Mouse (Mus musculus) cerebellum, postnatal 4 days (tissue): ENCODE measurements around the gene Adad2.

Experiments used
- DNase-seq, 2 experiments: peaks; one replicate each; pipeline ENCODE4 v3.0.0; 2022; ENCODE audit warnings: low spot score in 2 of 2, mixed read lengths in 1 of 2

The Adad2 gene

DNA sequence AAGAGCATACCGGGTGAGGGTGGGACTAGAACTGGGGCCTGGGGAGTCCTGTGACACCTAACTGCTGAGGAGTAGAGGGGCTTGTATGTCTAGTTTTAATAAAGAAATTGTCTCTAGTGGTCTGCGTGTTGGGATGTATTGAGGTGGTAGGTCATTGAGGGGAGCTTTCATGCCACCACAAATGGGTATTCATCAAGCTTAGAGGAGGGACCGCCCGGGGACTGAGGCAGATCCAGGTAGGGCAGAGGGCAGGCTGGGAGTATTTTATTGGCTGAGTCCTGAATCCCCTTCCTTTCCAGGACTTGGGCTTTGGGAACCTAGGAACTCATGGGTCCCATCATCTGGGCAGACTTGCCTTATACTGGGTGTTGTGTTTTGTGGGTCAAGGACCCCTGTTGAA, 4.3 kb downstream of the Adad2 start:
- no peak for DNase-seq

DNA sequence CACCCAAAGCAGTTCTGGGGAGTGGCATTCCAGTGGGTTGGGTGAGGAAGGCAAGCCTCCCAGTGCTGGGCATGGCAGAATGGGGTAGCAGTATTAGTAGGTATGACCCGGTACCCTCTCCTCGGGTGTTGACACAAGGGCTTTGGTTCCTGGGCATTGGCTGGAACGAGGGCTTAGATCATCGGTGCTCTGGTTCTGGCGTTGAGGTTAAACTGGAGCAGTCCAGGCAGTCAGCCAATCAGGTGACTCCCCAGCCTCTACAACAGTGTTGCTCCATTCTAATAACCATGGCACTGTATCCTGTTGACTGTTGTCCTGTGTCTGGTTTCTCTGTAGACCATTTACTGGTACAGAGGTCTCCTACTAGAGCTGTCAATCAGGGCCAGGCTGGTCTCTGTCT, 5.0 kb downstream of the Adad2 start:
- no peak for DNase-seq

DNA sequence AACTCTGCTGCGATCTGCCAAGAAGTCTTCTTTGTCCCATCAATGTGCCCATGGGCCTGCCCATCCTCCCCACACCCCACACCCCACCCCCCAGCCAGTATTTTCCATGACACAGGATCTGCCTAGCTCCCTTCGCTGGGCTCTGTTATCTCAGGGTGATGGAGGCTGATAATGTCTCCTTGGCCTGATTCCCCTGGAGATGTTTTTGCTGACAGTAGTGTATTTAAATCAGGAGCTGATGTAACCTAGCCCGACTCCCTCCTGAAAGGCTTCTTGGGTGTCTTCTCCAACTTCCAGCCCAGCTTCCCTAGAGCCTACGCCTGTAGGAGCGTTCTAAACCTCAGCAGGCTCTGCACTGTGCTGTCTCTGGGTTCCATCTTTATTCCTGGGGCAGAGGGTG, 6.3 kb downstream of the Adad2 start:
- DNase-seq: no peak

DNA sequence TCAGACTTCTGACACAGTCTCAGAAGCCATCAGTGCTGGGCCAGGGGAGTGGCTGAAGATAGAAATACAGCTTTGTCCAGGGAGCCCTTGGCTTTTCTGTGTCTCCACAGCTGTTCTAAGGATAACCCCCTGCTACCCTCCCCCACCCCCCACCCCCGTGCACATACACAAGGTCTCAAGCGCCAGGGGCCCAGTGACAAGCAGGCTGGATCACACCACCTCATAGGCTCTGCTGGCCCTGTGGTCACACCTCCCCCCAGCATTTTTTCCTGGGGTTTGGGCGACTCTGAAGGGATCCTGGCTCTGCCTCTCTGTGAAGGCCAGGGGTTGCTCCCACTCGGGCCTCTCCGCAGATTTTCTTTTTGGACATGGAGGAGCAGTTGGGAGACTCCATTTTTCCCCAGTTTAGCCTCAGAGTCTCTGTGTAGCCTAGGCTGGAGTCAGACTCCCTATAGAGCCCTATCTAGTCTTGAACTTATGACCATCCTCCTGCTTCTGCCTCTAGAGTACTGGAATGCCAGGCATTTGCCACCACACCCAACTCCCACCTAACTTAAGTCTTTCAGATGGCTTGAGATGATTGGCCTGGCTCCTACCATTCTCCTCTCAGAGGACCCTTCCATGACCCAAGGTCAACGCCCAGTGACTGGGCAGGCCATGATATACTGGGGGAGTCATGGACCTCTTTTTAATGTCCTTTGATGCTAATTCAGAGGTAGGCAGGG, 7.7 kb downstream of the Adad2 start:
- DNase-seq: no peak

DNA sequence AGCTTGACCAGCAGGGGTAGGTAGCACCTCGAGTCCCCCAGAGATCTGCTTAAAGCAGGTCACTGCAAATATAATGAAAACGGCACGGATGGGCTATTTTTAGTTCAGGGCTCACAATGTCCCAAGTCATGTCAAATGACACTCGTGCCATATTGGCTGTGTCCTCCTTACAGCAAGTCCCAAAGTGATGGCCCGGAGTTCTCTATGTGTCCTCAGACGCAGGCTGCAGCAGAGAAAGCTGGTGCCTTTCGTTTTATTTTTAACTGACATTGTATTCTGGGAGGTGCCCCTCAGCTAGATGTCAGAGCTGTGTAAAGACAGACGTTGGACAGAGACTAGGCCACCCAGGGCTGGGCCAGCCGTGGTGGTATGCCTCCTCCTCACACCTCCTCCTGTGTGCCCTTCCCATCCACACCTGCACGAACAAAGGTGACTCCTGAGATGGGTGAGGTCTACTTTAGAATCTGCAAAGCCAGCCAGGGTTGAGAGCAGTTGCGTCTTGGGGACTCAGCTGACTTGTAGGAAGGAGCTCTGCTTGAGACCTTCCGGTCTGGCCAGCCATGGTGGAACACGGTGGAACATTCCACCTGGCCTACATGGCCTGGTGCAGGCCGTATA, 8.4 kb downstream of the Adad2 start:
- DNase-seq: no peak

DNA sequence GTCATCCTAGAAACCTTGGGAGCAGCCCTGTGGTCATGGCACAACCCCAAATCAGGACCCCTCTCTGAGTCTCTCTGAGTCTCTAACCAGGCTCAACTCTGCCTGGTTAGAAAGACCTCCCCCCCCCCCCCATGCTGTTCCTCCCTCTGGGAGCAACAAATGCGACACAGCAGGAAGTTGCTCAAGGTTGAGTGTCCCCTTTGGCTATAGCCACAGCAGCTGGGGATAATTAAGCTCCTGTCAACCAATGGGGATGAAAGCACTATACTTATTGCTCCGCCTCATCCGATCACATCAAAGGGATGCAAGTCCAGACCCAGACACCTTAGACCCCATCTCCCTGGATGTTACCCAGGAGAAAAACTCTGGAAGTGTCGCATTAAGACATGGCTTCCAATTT, 10.0 kb downstream of the Adad2 start:
- no peak for DNase-seq

DNA sequence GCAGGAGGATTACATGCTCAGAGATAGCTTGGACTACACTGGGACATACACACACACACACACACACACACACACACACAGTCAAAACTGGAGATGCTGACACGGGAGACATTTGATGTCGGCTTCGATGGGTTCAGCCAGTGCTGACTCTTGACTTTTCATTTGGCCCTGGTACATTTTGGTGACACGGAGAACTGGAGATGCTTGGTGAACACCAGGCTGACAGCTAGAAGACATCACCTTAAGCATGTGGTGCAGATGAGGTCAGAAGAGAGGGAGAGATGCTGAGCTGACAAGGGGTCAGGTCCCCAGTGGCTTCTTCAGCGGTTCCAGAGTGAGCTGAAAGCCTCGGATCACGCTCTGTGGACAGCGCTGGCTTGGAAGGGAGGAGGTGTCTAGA, 10.5 kb downstream of the Adad2 start:
- DNase-seq: no peak

DNA sequence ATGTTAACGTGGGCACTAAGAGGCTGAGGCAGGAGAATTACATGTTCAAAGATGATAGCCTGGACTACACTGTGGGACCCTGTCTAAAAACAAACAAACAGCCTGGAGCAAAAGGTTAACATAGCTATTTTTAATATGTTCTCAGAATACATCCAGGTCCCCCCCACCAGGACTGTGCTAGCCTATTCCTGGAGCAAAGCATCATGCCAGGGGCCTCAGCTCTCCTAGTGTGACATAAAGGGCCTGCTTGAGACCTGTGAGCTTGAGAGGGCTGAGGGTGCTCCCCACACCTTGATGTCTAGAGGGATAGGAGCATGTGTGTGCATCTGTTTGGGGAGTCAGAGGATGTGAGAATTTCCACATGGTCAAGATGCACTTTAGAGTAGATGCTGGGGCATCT, 11.2 kb downstream of the Adad2 start:
- no peak for DNase-seq

DNA sequence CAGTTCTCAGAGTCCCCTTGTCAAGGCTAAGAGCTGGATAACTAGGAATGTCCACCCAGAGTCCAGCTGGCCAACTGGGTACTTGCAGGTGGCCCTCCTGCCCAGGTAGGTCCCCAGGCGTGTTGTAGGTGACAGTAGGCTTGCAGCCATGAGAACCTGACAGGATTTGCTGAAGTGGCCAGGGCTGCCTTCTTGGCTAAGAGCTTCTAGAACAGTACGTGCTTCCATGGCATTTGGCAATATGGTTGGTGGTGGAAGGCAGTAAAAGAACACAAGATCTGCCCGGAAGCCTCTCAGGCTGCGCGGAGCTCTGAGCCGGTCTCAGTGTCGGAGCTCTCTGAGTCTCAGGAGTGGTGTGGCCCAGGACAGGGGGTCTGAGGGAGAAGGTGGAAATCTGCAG, 12.4 kb downstream of the Adad2 start:
- DNase-seq: no peak

DNA sequence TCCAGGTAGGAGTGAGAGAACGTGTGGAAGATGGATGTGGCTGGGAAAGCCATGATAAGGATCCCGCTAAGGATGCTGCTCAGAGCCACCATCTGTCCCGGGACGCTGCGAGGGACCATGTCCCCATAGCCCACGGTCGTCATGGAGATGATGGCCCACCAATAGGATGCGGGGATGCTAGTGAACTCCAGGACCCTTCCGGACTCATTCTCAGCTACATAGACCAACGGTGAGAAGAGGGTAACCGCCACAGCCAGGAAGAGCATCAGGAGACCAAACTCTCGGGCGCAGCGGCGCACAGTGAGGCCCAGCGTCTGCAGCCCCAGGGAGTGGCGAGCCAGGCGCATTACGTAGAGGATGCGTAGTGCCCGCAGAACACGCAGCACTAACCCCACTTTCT, 13.2 kb downstream of the Adad2 start:
- DNase-seq: no peak

DNA sequence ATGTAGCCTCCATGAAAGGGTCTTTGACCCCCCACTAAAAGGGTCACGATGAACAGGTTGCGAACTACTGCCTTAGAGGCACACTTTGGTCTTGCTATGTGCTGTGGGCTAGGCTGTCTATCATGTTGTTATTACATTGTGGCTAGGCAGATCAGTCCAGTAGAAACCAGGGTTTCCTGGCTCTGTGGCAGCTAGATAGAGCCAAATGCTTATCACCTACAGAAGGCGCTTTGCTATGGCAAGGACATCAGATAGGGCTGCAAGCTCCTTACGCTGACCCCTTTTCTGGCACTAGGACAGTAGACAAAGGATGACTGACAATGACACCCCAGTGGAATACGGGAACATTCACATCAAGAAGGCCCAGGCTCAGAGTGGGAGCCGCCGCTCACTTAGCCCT, 14.7 kb downstream of the Adad2 start:
- DNase-seq: no peak

DNA sequence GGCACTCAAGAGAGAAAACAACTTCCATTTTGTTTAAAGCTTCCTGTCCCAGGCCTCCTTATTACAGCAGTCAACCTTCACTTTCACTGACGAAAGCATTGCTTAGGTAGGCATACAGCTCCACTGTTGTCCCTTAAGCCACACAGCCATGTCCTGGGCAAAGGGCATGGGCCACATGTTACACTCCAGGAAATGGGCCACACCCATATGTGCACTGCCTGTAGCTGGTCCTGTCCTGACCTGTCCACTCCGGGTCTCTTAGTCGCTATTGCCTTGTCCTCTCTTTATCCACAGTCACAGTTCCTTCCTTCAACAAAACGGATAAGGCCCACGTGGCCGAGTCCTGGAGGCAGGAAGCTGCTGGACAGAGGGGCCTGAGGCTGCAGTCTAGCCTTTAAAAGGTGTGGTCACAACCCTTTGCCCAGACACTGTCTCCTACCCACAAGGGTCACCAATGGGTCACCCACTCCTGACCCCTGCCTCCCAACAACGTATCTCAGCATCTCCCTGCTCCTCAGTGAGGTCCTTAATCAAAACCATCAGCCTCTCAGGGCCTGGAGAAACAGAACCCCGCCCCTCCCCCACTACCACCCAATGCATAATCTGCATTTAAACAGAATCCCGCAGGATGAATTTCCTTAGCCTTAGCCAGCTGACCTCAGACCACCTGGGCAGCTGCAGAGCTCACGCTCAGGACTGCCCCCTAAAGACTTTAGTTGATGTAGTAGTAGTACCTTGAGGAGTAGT, 15.2 kb downstream of the Adad2 start:
- DNase-seq: no peak

DNA sequence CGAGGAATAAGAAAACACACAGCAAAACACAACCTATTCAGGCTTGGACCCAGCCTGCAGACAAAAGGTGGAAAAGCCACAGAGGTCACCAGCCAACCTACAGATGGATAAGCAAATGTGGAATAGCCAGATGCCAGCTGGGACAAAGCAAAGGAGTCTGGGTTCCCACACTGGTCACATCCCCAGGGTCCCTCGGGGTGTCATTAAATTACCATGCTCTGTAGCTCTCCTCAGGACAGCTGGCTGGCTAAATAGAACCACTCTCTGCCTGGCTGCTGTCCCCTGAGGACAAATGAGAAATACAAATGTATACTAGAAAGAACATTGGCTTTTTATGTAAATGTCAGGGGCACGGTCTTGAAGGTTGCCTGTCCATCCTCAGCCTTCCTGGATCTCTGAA, 18.3 kb downstream of the Adad2 start:
- no peak for DNase-seq

DNA sequence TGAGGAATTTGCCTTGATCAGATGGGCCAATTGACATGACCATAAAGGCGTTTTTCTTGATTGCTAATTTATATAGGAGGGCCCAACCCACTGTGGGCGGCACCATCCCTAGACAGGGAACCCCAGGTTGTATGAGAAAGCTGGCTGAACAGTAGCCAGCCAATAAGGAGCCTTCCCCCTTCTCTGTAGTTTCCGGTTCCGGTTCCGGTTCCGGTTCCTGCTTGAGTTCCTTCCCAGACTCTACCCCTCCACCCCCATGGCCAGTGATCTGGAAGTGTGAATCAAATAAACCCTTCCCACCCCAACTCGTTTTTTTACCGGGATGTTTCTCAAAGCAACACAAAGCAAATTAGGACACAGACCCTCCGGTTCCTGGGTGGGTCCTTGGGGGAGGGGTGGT, 19.7 kb downstream of the Adad2 start:
- no peak for DNase-seq

DNA sequence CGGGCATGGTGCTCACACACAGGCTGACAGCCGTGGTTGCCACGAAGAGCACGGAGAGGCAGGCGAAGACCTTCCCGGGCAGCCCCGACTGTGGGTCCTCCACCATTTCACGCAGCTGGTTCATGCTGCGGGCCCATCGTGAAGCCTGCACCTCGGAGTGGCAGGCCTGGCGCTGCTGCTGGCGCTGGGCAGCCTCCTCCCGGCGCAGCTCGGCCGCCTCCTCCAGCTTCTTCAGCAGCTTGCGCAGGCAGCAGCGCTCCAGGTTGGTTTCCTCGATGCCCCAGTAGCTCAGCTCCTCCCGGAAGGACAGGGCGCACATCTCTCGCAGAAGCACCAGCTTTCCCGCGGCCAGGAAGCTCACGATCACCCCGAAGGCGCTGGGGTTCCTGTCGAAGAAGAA, 20.4 kb downstream of the Adad2 start:
- DNase-seq: no peak

DNA sequence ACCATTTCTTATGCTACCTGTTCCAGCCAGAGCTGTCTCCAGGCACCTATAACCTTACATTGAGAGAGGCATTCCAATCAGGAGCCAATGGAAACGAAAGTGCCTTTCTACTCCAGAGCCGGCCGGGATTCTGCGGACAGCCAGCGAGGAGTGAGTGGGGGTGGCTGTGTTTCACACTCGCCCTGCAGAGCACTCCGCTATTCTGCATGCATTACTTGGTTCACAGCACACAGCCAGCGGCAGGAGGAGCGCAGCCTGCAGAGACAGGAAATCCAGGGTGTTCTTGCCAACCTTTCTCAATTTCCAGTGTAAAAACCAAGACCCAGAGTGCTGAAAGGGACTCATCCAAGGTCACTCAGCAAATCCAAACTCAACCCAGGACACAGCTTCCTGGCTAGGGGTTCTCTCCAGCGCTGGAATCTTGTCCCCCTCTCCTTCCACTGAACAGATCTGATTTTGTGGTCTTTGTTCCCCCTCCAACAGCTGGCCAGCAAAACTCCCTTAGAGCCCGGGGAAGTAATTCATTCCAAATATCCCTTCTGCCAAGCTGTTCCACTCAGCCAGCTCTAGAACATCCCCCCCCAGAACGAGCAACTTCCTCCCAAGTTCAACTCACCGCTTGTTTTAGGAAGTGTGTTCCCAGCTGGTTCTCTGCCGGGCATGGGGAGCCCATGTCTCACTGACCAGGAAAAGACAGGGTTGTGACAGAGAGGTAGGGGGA, 22.2 kb downstream of the Adad2 start:
- DNase-seq: no peak

DNA sequence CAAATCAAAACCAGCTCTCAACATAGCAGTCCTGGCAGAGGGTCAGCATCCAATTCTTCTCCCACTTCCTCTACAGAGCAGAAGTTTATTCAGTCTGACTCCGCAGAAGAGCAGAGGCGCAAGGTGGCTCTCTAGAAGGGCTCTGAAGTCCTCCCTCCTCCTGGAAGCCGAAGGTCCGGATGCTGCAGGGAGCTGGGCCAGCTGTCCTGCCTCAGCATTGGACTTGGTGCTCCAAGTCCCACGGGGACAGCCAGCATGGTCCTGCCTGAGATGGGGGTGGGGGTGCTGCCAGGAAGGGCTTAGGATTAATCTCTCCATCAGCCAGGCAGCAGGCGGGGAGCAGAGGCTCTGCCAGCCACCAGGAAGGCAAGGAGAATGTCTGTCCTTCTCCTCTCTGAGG, 22.8 kb downstream of the Adad2 start, which contains the start of gene Kcng4:
Kcng4 (minus strand) TSS at position 303 of the 400 bp plus-strand sequence.
- no peak for DNase-seq

DNA sequence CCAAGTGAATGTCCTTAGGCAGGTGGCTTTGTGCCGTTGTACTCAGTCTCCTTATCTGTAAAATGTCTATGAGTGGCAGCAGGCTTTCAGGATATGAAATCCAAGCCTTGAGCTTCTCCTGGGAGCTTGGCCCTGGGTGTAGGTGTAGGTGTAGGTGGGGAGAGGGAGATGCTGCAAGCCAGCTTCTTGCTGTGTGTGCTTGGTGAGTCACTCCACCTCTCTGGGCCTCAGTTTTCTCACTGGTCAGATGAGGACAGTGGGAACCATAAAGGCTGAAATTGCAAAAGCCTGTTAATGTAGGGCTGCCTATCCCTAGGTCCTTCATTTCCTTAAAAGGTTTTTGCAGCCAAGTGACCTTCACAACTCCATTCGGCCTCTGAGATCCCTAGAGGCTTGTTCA, 23.4 kb downstream of the Adad2 start:
- no peak for DNase-seq

DNA sequence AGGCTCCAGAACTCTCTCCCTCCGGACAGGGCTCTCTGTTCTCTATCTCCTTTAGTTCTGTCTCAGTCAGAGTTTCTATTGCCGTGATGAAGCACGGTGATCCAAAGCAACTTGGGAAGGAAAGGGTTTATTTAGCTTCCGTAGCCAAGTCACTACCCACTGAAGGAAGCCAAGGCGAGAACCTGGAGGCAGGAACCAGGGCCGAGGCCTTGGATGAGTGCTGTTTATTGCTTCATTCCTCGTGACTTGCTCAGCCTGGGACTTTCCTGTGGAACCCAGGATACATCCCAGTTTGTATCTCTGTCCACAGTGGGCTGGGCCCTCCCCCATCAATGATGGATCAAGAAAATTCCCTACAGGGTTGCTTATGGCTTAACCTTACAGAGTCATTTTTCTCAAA, 24.2 kb downstream of the Adad2 start:
- DNase-seq: no peak

DNA sequence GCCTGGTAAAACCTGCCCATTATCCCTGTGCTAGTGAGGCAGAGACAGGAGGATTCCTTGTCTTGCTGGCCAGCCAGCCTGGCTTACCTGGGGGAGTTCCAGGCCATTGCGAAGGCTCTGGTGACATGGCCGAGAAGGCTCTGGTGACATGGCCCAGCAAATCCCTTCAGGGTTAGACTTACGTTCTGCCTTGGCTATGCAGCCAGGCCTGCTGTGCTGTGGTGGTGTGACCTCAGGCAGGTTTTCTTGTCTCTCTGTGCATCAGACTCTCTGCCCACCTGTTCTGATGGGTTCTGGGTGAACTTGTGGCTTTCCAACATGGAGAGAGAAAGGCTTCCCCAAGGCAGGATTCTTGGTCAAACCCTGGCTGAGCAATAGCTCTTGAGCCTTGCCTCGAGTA, 24.8 kb downstream of the Adad2 start:
- DNase-seq: no peak

DNA sequence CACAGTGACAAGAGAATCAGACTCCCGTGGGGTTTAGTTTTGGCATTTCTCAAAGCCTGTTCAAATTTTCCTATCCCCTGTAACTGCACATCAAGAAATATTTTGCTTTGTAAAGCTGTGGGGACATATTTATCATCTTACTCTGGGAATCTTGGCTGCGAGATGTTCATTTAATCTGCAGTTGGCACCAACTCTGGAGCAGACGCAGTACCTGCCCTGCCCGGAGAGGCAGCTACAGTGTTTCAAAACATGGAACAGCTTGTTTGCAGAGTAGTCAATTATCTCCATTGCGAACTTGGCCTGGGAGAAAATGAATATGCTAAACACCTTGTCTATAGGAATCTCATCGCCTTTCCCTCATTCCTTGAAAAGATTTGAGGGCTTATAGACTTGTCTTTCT, 25.7 kb downstream of the Adad2 start:
- DNase-seq: no peak

DNA sequence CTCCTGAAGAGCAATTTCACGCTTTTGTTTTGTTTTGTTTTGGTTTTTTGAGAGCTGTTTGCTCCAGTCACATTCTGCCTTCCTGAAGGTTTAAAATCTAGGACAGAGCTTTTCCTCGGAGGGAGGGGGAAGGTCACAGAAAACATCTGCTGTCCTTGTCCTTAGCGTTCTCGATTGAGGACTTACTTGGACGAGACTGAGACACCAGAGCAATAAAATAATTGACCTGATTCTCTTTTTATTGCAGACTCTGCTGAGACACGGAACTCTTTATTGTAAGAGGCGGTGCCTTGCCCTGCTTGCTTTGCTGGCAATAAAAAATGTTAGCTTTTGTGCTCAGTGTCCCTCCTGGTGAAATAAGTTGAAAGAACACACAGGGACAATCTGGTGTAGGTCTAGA, 27.3 kb downstream of the Adad2 start:
- no peak for DNase-seq
